Mouse (Mus musculus): ENCODE results near the gene Mgat5.
A peak's percentile ranks its signal among the peaks of the same experiment; 100 is the strongest.

Mgat5 gene

GRCm38 (mm10) chr1:127217665-127218064 lies 12.8 kb downstream of the Mgat5 start:
- no peak for DNase-seq (ENCODE audit: low read depth, low spot score)

DNA sequence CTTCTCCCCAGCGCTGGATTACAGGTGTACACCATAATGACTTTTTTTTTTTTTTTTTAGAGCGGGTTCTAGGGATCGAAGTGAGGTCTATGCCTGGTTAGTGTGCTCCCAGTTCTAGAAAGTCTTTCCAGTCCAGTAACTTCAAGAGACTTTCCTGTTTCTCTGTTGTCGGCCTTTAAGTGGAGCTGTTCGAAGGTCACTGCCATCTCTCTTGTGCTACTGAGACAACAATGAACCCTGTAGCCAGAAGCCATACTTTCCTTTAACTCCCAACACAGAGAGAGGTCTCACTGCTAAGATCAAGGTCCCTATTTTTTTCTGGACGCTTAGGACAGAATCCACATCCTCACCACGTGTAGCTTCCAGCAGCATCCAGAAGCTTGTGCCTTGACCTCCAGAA lies 13.4 kb downstream of the Mgat5 start:
- no peak for DNase-seq (ENCODE audit: low read depth, low spot score)

DNA sequence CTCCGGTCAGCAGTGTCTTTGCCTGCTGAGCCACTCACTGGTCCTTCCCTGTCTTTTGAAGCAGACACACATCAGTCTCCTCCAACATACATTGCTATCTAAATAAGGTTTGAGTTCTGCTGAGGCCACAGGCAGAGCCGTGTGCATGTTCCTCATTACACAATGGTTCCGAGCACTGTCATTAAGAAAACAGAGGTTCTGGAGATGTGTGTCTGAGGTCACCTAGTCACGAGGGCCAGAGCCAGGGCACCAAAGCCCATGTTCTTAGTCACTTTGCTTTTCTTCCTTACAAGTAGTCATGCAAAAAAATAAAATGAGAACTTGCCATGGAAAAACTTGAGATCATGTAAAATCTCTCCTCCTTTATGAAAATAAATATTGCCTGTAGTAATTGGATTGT lies 14.3 kb downstream of the Mgat5 start:
- no peak for DNase-seq (ENCODE audit: low read depth, low spot score)

DNA sequence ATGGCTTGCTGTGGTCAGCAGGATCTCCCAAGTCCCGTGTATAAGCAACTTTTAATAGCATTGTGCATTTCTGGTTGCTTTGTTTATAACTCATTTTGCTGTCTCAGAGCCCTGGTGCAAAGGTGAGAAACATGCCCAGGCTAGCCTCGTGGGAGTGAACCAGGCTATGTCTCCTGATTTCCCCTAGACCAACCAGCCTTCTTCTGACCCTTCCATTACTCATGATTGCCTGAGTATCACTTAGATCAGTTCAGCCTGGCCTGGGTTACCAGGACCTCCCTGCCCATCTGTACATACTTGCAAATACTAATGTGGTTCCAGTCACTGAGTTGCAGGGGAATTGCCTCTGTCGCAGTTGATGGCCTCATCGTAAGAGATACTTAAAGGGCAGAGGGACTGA lies 14.8 kb downstream of the Mgat5 start:
- DNase-seq (ENCODE audit: low read depth, low spot score), result no peak

DNA sequence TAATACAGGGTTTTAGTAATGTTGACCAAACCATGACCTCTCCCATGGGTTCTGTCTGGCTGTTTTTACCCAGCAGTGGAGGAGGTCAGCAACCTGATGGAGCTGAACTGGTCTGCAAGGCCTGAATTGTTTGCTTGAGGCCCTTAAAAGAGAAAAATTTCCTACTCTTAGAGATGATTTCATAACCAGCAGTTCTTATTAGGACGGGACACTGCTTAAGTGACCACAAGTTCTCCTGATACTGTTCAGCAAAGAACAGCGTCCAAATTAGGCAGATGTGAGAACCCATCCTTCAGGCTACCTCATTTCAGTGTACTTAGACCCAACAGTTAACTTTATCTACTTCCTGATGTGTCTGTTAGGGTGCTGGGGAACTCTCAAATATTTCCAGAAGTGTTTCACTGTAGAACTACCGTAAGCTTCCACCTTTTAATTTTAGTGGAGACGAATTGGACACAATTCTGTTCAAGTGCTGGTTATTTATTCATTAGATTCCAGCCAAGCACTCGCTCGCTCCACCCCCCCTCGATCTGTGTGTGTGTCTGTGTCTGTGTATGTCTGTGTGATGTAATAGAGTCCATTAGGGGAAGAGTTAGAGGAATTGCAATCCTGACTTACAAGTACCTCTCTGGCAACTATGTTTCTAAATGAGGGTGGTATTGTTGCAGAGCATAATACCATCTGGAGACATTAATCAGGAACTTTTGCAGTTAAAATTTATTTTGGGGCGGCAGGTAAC lies 17.4 kb downstream of the Mgat5 start:
- no peak for DNase-seq (ENCODE audit: low read depth, low spot score)

DNA sequence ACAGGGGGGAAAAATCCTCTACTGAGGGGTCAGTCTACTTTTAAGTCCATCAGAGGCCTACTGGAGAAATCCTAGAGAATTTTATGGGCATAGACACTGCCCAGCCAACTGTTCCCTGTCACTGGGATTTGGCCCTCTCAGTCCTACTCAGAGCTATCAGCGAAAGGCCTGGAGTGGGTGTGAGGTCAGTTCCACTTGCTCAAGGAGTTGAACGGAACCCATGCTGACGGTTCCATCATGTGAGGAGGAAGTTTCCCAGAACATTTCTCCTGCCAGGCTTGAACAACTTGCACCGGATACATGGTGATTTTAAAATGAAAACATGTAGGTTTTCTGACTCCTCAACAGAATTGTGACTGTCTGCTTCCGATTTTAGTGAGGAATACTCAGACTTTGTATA lies 20.2 kb downstream of the Mgat5 start:
- DNase-seq (ENCODE audit: low read depth, low spot score), result no peak

DNA sequence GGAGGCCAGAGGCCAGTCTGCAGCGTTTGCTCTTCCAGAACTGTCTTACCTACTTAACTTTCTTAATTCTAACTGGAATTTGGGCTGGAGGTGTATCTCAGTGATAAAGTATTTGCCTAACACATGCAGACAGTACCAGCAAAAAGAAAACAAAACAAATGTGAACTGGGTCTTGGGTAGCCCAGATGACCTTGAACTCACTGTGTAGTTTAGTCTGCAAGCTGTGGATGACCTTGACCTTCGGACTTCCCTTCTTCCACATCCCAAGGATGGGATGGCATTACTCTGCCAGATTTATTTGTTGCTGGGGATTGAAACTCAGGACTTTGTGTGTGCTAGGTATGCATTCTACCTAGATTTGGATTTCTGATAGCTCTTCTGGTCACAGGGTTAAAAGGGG lies 24.2 kb downstream of the Mgat5 start:
- DNase-seq (ENCODE audit: low read depth, low spot score), result no peak

DNA sequence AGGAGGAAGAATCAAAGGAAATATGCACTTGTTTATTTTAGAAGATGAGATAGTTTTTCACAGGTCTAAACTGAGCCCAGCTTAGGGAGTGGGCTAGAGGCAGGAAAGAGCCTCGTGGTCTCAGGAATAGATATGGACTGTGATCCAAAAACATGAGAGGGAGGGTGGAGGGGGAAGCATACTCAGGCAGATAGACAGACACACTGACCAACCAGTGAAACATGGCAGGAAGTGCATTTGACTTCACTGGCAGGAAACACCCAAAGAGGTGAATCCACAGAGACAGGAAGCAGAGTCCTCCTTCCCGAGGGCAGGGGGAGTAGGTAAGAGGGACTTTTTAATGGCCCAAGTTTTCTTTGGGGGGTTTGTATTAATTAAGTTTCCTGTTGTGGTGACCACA lies 25.7 kb downstream of the Mgat5 start:
- DNase-seq (ENCODE audit: low read depth, low spot score), result no peak

GRCm38 (mm10) chr1:127233191-127233651 lies 28.4 kb downstream of the Mgat5 start:
- no peak for DNase-seq (ENCODE audit: low read depth, low spot score)

DNA sequence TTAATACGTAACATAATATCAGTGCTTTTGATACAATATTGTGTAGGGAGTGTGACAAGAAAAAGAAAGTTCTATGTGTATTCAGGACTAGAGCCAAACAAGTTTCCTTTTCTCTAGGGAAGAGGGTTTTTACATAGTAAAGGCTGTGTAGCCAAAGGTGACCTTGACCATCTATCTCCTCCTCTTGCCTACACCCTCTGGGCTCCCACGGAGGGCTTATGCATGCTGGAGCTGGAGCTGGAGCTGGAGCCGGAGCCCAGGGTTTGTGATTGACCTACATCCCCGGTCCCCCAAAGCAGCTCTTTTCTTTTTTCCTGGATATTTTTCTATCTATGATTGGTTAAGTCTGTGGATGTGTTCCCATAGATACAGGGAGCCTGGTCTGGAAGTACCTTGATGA lies 30.3 kb downstream of the Mgat5 start:
- DNase-seq (ENCODE audit: low read depth, low spot score), result no peak

- peak; percentile 14 for DNase-seq (ENCODE audit: low read depth, low spot score)
Observed at GRCm38 (mm10) chr1:127236396-127236795, 31.6 kb downstream of the Mgat5 start.

- DNase-seq (ENCODE audit: low read depth, low spot score), result peak; percentile 36
Observed at GRCm38 (mm10) chr1:127238871-127239314, 34.1 kb downstream of the Mgat5 start.

GRCm38 (mm10) chr1:127239914-127240313 lies 35.1 kb downstream of the Mgat5 start:
- no peak for DNase-seq (ENCODE audit: low read depth, low spot score)

GRCm38 (mm10) chr1:127242151-127242887 lies 37.5 kb downstream of the Mgat5 start:
- no peak for DNase-seq (ENCODE audit: low read depth, low spot score)

- DNase-seq (ENCODE audit: low read depth, low spot score), result no peak
Observed at GRCm38 (mm10) chr1:127242888-127243588, 38.2 kb downstream of the Mgat5 start.

- no peak for DNase-seq (ENCODE audit: low read depth, low spot score)
Observed at GRCm38 (mm10) chr1:127244054-127244770, 39.4 kb downstream of the Mgat5 start.

DNA sequence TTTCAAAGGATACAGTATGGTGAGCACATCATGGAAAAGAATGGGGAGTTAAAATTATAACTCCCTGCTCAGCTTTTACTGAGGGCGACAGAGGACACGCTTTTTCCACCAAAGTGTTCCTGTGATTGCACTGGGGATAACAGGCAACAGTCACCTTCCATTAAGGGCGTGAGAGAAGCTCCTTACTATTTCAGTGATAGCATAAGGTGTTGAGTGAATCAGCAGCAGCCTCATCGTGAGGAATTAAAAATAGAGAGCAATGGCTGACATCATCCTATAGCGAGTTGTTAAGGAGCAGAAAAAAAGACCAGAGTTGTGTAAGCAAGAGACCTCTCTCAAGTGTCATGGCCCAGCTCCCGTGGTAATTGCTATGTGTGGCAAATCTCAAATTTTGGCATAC lies 41.3 kb downstream of the Mgat5 start:
- DNase-seq (ENCODE audit: low read depth, low spot score), result no peak

- no peak for DNase-seq (ENCODE audit: low read depth, low spot score)
Observed at GRCm38 (mm10) chr1:127248433-127248832, 43.6 kb downstream of the Mgat5 start.

DNA sequence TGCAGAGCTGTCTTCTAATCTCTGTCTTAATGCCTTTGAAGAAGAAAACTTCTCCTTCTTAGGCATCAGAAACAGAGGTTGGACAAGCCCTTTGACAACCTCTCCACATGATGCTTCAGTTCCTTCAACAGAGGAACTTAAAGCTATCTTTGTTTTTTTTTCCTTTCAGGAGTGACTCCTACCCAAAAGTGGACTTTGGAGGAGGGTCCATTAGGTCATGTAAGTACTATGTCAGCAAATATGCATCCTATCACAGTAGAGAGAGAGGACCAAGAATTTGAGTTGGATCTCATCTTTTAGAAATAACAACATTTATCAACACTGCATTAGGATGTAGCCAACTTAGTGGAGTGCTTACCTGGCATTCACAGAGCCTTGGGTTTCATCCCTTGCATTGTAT lies 44.8 kb downstream of the Mgat5 start:
- DNase-seq (ENCODE audit: low read depth, low spot score), result no peak

- no peak for DNase-seq (ENCODE audit: low read depth, low spot score)
Observed at GRCm38 (mm10) chr1:127250313-127250712, 45.5 kb downstream of the Mgat5 start.

DNA sequence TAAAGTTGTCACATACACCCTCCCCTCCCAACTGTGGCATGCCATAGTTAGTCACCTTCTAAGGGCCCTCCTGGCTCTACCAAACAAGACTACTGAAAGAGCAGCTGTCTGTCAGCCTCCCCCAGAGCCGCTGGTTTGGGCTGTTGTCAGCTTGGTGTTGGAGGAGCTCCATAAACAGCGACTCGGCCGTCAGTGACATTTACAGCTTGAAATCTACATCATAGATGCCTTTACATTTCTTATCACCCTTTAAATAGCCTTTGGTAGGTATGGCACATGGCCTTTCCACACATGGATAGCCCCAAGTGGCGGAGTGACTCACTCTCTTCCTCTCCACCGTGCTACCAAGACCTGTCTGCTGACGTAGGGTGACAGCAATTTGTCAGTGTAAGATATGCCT lies 46.9 kb downstream of the Mgat5 start:
- no peak for DNase-seq (ENCODE audit: low read depth, low spot score)

GRCm38 (mm10) chr1:127257005-127257404 lies 52.2 kb downstream of the Mgat5 start:
- DNase-seq (ENCODE audit: low read depth, low spot score), result no peak
